Mouse (Mus musculus) heart, postnatal 0 days (tissue): ENCODE measurements at regions not wholly inside any gene's neighbourhood (a gene's known extent, or its start where the extent isn't known, plus 50 kb on each side); places are given as distances from the start of the nearest gene placed in this dataset.

Experiments
- CTCF ChIP-seq: IDR thresholded peaks from 2 replicates; pipeline ENCODE4 v1.5.1; 2016; ENCODE audit warnings: antibody characterized with exemption, control low read depth, low read depth
- EP300 ChIP-seq: IDR thresholded peaks from 2 replicates; pipeline ENCODE4 v1.6.1; 2016; ENCODE audit warnings: antibody characterized with exemption, low read depth

- no peak for TF ChIP-seq CTCF
- no peak for TF ChIP-seq EP300
Measured at GRCm38 (mm10) chr9:41577760-41578159, 416.3 kb upstream of the Ubash3b start.
